Mouse (Mus musculus) forebrain, embryonic 11.5 days (tissue): ENCODE results near the gene Rps6kl1. TPM values are rescaled to one million over a fixed set of nuclear protein-coding genes. Genes with fewer than 3 reads are reported as not detected.

Source experiments
- ATAC-seq: fragments of 200-750 bp; cut with Nextera tagmentation; replicated peaks from 2 replicates; pipeline ENCODE4 v1.8.0; 2017; ENCODE audit warnings: moderate TSS enrichment; ENCODE audit not compliant: low FRiP score
- DNase-seq: peaks from one replicate; pipeline ENCODE4 v3.0.0-alpha.2; 2017; ENCODE audit warnings: low spot score
- H3K27ac ChIP-seq: fragments of 300-500 bp; sonication (generic); 2 replicates; pipeline ENCODE4 v1.5.1; 2014; ENCODE audit warnings: low read depth, low read length
- H3K27me3 ChIP-seq: fragments of 300-500 bp; sonication (generic); 2 replicates; pipeline ENCODE4 v1.6.1; 2014; ENCODE audit warnings: mild to moderate bottlenecking, low read length, mixed read lengths; ENCODE audit not compliant: control insufficient read depth, insufficient read depth
- H3K36me3 ChIP-seq: fragments of 300-500 bp; sonication (generic); 2 replicates; pipeline ENCODE4 v1.6.1; 2014; ENCODE audit warnings: mild to moderate bottlenecking, low read length, moderate library complexity, mixed read lengths; ENCODE audit not compliant: control insufficient read depth, insufficient read depth
- H3K4me1 ChIP-seq: fragments of 300-500 bp; sonication (generic); replicated peaks from 2 replicates; pipeline ENCODE4 v1.6.1; 2014; ENCODE audit warnings: low read length, mixed read lengths; ENCODE audit not compliant: control insufficient read depth, insufficient read depth
- H3K4me2 ChIP-seq: fragments of 300-500 bp; sonication (generic); 2 replicates; pipeline ENCODE4 v1.6.1; 2014; ENCODE audit warnings: low read depth, mild to moderate bottlenecking, low read length, moderate library complexity, mixed read lengths; ENCODE audit not compliant: severe bottlenecking
- H3K4me3 ChIP-seq: fragments of 300-500 bp; sonication (generic); 2 replicates; pipeline ENCODE4 v1.5.1; 2014; ENCODE audit warnings: low read depth, low read length
- H3K9ac ChIP-seq: fragments of 300-500 bp; sonication (generic); 2 replicates; pipeline ENCODE4 v1.6.1; 2014; ENCODE audit warnings: low read length
- H3K9me3 ChIP-seq: fragments of 300-500 bp; sonication (generic); 2 replicates; pipeline ENCODE4 v1.6.1; 2016; ENCODE audit warnings: low read length, mixed read lengths; ENCODE audit not compliant: control insufficient read depth
- WGBS: fragments of 180-500 bp; shearing (Covaris S2); extraction: QIAGEN DNeasy Blood & Tissue Kit; methylation state at CpG from one replicate; pipeline ENCODE4 v1.1.7; 2014; 5-methylcytosine and 5-hydroxymethylcytosine counted together
- polyA plus RNA-seq: library from polyadenylated mRNA; unstranded; fragments of >200 nt; fragmentation: Nextera tagmentation; extraction: Ambion mirVana; gene quantifications from 2 replicates; pipeline ENCODE4 v1.2.1, GENCODE M21; 2014

The Rps6kl1 gene
- polyA plus RNA-seq, 1 experiment from 2014 or later = 1.9 TPM

GRCm38 (mm10) chr12:85170948-85171307, 19.9 kb upstream of the Rps6kl1 start:
- H3K27ac ChIP-seq = no peak overlapping the region
- H3K4me3 ChIP-seq = no peak overlapping the region
- ATAC-seq (no peak), DNase-seq (no peak)
- H3K4me1 ChIP-seq = peaks cover 8% of the 10 kb centered on the region
- no peaks in the 10 kb centered on the region for H3K9me3 ChIP-seq
- 82% methylated on average over 3 of the region's 3 CpGs for WGBS
- H3K4me2 ChIP-seq = no peak overlapping the region
- H3K27me3 ChIP-seq = no peaks in the 10 kb centered on the region
- H3K9ac ChIP-seq = no peak overlapping the region
- no peaks in the 10 kb centered on the region for H3K36me3 ChIP-seq

DNA sequence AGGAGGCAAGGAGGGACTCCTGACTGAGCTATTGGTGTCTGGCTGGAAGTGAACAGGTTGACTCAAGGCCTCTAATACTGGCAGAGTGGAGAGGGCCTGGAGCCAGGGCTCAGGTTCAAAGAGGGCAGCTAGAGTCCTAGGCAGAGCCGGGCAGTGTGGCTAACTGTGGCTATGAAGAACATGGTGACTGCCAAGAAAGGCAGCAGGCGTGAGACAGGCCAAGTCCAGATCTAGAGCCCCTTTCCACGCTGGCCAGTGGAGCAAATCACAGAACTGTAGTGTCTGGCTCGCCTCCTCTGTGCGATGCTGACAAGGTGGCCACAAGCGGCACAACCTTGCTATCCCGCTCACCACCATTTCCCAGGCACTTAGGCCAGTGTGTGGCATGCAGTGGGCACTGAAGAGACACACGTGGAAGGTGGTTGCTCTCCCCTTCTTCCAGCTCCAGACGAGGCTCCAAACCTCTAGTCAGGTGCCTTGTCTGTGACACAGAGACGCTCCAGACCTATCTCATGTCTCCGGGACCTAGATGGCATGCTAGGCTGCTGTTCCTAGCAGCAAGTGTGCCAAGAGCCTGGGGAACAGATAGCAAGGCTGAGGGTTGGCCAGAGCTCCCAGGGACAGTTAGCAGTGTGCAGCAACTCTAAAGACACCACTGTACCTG, 19.4 kb upstream of the Rps6kl1 start:
- 83% methylated on average over 11 of the region's 11 CpGs for WGBS
- peaks cover 3% of the 10 kb centered on the region for H3K4me1 ChIP-seq

DNA sequence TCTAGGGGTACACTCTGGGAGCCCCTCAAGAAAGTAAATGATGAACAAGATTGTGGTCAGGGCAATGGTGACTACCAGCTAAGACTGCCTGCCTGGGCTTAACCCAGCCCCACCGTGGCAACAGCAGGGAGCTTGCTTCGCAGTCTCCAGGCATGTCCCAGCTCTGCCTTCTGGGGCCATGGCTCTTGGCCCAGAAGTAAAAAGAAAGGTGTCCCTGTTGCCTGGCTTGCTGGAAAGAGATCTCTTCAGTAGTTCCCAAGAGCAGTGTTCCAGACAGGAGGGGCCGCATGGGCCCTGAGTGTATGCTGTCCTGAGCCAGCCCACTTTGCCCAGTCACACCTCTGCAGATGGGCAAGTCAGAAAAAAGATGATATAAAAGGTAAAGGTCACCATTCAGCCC, 18.8 kb upstream of the Rps6kl1 start:
- Histone ChIP-seq H3K27ac (no peak overlapping the region), H3K4me1 (no peaks in the 10 kb centered on the region; the same call in 1 of the 2 replicates), H3K4me2 (peak overlapping the region; percentile 41; the same call in 1 of the 2 replicates), H3K9ac (no peak overlapping the region; the same call in 1 of the 2 replicates), H3K9me3 (no peaks in the 10 kb centered on the region), H3K36me3 (no peaks in the 10 kb centered on the region), H3K4me3 (no peak overlapping the region), H3K27me3 (no peaks in the 10 kb centered on the region)
- 54% methylated on average over 3 of the region's 3 CpGs for WGBS
- ATAC-seq = no peak
- DNase-seq = no peak

More for the DNA sequence above, 19.4 kb upstream of the Rps6kl1 start:
- DNase-seq = no peak
- H3K9ac ChIP-seq = no peak overlapping the region
- no peaks in the 10 kb centered on the region for H3K9me3 ChIP-seq
- no peaks in the 10 kb centered on the region for H3K36me3 ChIP-seq
- no peak for ATAC-seq
- H3K4me3 ChIP-seq = no peak overlapping the region
- H3K27me3 ChIP-seq = no peaks in the 10 kb centered on the region
- H3K27ac ChIP-seq = no peak overlapping the region
- no peak overlapping the region for H3K4me2 ChIP-seq

DNA sequence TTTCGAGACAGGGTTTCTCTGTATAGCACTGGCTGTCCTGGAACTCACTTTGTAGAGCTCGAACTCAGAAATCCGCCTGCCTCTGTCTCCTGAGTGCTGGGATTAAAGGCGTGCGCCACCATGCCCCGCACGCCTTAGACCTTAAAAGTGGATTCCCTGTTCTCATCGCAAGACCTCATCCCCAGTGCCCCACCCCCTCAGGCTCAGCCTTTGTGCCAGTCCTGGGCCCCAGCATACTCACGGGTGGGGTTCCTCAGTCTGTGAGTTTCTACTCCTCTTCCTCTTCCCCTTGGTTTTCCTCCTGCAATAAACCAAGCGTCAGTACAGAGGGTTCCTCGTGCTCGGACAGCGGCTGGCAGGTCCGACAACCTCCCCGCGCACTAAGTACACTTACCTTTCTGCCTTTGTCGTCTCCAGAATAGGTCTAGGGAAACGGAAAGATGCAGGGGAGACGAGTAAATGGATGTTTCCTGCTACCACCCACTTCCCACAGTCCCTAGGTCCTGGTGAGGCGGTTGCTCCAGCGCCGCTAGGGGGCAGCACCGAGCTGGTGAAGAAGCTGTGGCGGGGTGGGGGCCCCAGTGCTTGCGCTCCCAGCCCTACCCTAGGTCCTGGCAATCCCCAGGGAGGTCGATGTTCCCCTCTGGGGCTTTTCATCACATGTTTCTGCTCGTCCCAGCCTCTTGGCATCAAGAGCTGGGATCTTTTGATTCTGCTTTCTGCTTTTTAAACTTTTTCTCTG, 18.2 kb upstream of the Rps6kl1 start:
- Histone ChIP-seq H3K4me1 (no peaks in the 10 kb centered on the region; the same call in 1 of the 2 replicates), H3K4me2 (peak overlapping the region; percentile 41; the same call in 1 of the 2 replicates), H3K9ac (peak overlapping the region; percentile 54; the same call in 1 of the 2 replicates), H3K27me3 (no peaks in the 10 kb centered on the region), H3K27ac (no peak overlapping the region), H3K4me3 (no peak overlapping the region; the same call in 1 of the 2 replicates), H3K9me3 (no peaks in the 10 kb centered on the region), H3K36me3 (no peaks in the 10 kb centered on the region)
- WGBS = 24% methylated on average over 27 of the region's 27 CpGs
- DNase-seq (peak; percentile 92), ATAC-seq (peak; percentile 72; the same call in 1 of the 2 replicates)

DNA sequence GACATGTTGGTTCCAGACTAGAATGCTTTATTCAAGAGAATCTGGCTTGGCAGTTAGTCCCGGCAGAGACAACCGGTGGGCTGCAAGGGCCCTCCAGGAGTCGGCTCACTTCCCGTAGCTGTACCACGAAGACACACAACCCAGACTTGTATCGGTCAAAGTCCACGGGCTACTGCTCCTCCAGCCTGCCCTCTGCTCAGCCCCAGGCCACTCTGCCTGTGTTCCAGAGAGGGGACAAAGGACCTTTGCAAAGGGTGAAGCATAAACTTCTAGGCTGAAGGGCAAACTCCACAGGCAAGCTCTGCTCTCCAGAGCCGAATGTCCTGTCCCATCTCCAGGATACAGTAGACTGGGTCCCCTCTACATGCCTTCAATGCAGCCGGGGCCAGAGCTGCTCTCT, 15.6 kb upstream of the Rps6kl1 start:
- no peak overlapping the region for H3K27ac ChIP-seq
- DNase-seq (no peak), ATAC-seq (no peak)
- 95% methylated on average over 9 of the region's 9 CpGs for WGBS
- no peak overlapping the region for H3K9ac ChIP-seq
- H3K4me3 ChIP-seq = no peak overlapping the region
- no peaks in the 10 kb centered on the region for H3K9me3 ChIP-seq
- no peak overlapping the region for H3K4me2 ChIP-seq
- no peaks in the 10 kb centered on the region for H3K27me3 ChIP-seq
- H3K36me3 ChIP-seq = no peaks in the 10 kb centered on the region
- H3K4me1 ChIP-seq = no peaks in the 10 kb centered on the region; the same call in 1 of the 2 replicates

DNA sequence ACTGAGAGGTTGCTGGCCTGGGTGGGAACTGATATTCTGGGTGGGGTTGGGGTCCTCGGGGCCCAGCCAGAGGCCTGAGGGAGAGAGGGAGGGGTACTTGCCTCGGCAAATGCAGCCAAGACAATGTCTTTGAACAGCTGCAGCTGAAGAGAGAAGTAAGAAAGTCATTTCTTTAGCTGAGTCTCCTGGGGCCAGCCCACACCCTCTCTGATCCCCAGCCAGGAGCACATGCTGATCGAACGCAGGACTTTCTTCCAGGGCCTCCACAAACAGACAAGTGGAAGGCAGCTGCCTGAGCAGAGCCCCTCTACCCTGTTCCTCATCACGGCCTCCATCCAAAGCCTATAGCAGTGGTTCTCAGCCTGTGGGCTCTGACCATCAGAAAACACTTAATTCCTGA, 13.9 kb upstream of the Rps6kl1 start:
- no peak overlapping the region for H3K4me3 ChIP-seq

DNA sequence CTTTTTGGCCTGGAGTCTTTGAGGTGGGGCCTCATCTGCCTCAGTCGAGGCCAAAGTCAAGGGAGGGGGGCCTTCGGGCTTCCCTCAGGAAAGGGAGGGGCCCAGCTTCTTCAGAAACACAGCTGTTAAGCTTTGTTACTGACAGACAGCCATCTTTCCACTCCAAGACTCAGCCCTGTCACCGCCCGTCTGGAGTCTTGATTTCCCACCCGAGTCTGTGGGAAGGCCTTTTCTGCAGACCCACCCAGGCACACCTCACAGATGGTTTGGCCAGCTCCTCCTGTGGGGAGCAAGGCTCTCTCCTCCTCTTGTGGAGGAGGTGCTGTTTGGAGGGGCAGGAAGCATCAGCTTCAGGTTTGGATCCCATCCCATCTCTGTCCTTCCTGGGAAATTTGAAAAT, 8.5 kb upstream of the Rps6kl1 start:
- no peak overlapping the region for H3K27ac ChIP-seq
- H3K9me3 ChIP-seq = no peaks in the 10 kb centered on the region
- WGBS = 72% methylated on average over 5 of the region's 5 CpGs

More for the DNA sequence above, 13.9 kb upstream of the Rps6kl1 start:
- 82% methylated on average over 5 of the region's 5 CpGs for WGBS
- ATAC-seq (no peak), DNase-seq (no peak)
- H3K4me1 ChIP-seq = no peaks in the 10 kb centered on the region; the same call in 1 of the 2 replicates
- H3K4me2 ChIP-seq = no peak overlapping the region
- no peaks in the 10 kb centered on the region for H3K27me3 ChIP-seq
- no peaks in the 10 kb centered on the region for H3K36me3 ChIP-seq
- H3K27ac ChIP-seq = no peak overlapping the region
- no peaks in the 10 kb centered on the region for H3K9me3 ChIP-seq
- H3K9ac ChIP-seq = no peak overlapping the region

GRCm38 (mm10) chr12:85158801-85159200, 7.7 kb upstream of the Rps6kl1 start:
- ATAC-seq = no peak
- no peaks in the 10 kb centered on the region for H3K9me3 ChIP-seq
- H3K27me3 ChIP-seq = no peaks in the 10 kb centered on the region
- no peak overlapping the region for H3K27ac ChIP-seq
- no peak overlapping the region for H3K9ac ChIP-seq
- no peaks in the 10 kb centered on the region for H3K4me1 ChIP-seq
- no peak overlapping the region for H3K4me2 ChIP-seq
- DNase-seq = no peak
- no peak overlapping the region for H3K4me3 ChIP-seq
- H3K36me3 ChIP-seq = no peaks in the 10 kb centered on the region
- 89% methylated on average over 8 of the region's 8 CpGs for WGBS

More for the DNA sequence above, 8.5 kb upstream of the Rps6kl1 start:
- no peak overlapping the region for H3K9ac ChIP-seq
- ATAC-seq (no peak), DNase-seq (no peak)
- no peak overlapping the region for H3K4me2 ChIP-seq
- no peaks in the 10 kb centered on the region for H3K27me3 ChIP-seq
- H3K4me1 ChIP-seq = no peaks in the 10 kb centered on the region
- no peak overlapping the region for H3K4me3 ChIP-seq
- no peaks in the 10 kb centered on the region for H3K36me3 ChIP-seq
